Comparison of ENCODE assay signal across 8 mouse cellular contexts in the genomic region with DNA sequence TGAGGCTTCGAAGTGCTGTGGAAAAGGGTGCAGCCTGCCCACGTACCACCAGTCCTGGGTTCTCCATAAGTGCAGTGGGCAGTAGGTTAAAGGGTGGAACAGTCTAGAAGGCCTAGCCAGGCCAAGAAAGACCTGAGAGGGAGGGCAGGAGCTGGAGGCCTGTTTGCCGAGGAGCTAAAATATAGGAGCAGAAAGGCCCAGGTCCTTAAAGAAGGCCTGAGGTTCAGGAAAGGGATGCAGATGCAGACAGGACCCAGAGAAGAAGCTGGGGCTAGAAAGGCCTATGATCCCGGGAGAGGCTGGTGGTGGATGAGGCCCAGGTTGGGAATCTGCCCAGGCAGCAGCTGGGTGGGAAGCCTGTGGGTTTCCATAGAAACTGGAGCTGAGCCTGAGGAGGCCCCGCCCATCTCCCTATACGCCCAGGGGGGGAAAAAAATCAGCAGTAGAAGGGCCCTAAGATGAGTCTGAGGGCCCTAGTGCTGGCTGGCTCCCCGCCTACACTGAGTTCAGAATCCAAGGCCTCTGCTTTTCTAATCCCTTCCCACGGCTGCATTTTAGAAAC. TPM values are rescaled to one million over a fixed set of nuclear protein-coding genes. Genes with fewer than 3 reads are reported as not detected.
DNase-seq lines count a peak whose midpoint lies in the region; ATAC-seq and TF ChIP-seq lines count a peak whose summit lies in the region.

Btbd19 (minus strand) TSS at position 378 of the 562 bp plus-strand sequence.

- intact Hi-C loops in left cerebral cortex, postnatal 4 days (cut with DNase I) = no loop called here

- peaks cover 6% of the 10 kb centered on the region; the same call in 1 of the 2 replicates for H3K36me3 ChIP-seq in embryonic facial prominence, embryonic 12.5 days
- peaks cover 20% of the 10 kb centered on the region for H3K36me3 ChIP-seq in intestine, postnatal 0 days (ENCODE audit: control insufficient read depth, insufficient read depth)
- peaks cover 34% of the 10 kb centered on the region for H3K36me3 ChIP-seq in midbrain, embryonic 10.5 days

- H3K4me3 ChIP-seq in embryonic facial prominence, embryonic 12.5 days = no peak within 1 kb of the TSS
- no peak within 1 kb of the TSS for H3K4me3 ChIP-seq in intestine, postnatal 0 days (ENCODE audit: low read depth, low read length)
- peak within 1 kb of the TSS; percentile 25 for H3K4me3 ChIP-seq in midbrain, embryonic 10.5 days

- 34% methylated on average over 8 of the region's 8 CpGs for WGBS in embryonic facial prominence, embryonic 12.5 days
- WGBS in intestine, postnatal 0 days = 35% methylated on average over 8 of the region's 8 CpGs
- 32% methylated on average over 8 of the region's 8 CpGs for WGBS in midbrain, embryonic 10.5 days

- H3K27ac ChIP-seq in embryonic facial prominence, embryonic 12.5 days = peak within 1 kb of the TSS; percentile 82
- peak within 1 kb of the TSS; percentile 84 for H3K27ac ChIP-seq in intestine, postnatal 0 days (ENCODE audit: low read depth, low read length)
- H3K27ac ChIP-seq in midbrain, embryonic 10.5 days (replicated peaks) = peak within 1 kb of the TSS; percentile 91

- H3K4me2 ChIP-seq in embryonic facial prominence, embryonic 12.5 days (replicated peaks) = peak within 1 kb of the TSS; percentile 24; the same call in 1 of the 2 replicates
- H3K4me2 ChIP-seq in intestine, postnatal 0 days (replicated peaks; ENCODE audit: low read depth) = 0 out of 2 replicates have a peak within 1 kb of the TSS, but pooled peaks have one; percentile 4

- H3K27me3 ChIP-seq in embryonic facial prominence, embryonic 12.5 days = 0 out of 2 replicates have a peak, but pooled peaks cover under 1% of the 10 kb centered on the region
- H3K27me3 ChIP-seq in intestine, postnatal 0 days (replicated peaks; ENCODE audit: control insufficient read depth, insufficient read depth, low read length) = no peaks in the 10 kb centered on the region
- peaks cover 7% of the 10 kb centered on the region for H3K27me3 ChIP-seq in midbrain, embryonic 10.5 days (ENCODE audit: low read depth, poor library complexity, severe bottlenecking)

- no peak for ATAC-seq in embryonic facial prominence, embryonic 12.5 days (ENCODE audit: insufficient number of reproducible peaks, insufficient read depth, low FRiP score, low TSS enrichment)
- ATAC-seq in intestine, postnatal 0 days = no peak

- no peak for TF ChIP-seq CTCF in intestine, postnatal 0 days (IDR thresholded peaks at IDR 0.05; ENCODE audit: low read depth)

- H3K9me3 ChIP-seq in embryonic facial prominence, embryonic 12.5 days = no peaks in the 10 kb centered on the region
- no peaks in the 10 kb centered on the region for H3K9me3 ChIP-seq in intestine, postnatal 0 days (ENCODE audit: control insufficient read depth)
- H3K9me3 ChIP-seq in midbrain, embryonic 10.5 days (replicated peaks) = no peaks in the 10 kb centered on the region

- peak within 1 kb of the TSS; percentile 40 for H3K9ac ChIP-seq in embryonic facial prominence, embryonic 12.5 days
- H3K9ac ChIP-seq in intestine, postnatal 0 days (ENCODE audit: low read depth, low read length) = peak within 1 kb of the TSS; percentile 13; the same call in 1 of the 2 replicates

- H3K4me1 ChIP-seq in embryonic facial prominence, embryonic 12.5 days = peaks cover 22% of the 10 kb centered on the region
- H3K4me1 ChIP-seq in intestine, postnatal 0 days (replicated peaks; ENCODE audit: control insufficient read depth, insufficient read depth, low read length) = 0 out of 2 replicates have a peak, but pooled peaks cover 9% of the 10 kb centered on the region
- H3K4me1 ChIP-seq in midbrain, embryonic 10.5 days = peaks cover 69% of the 10 kb centered on the region

- peak; percentile 32 to 45 for DNase-seq in adrenal gland, adult 18-20 months (ENCODE audit: low spot score in 2 of 2)
- DNase-seq in adrenal gland, adult 8-10 months = no peak
- peak; percentile 86 to 89 for DNase-seq in heart, adult 18-20 months
- peak; percentile 92 for DNase-seq in left cerebral cortex, postnatal 4 days
- DNase-seq in midbrain, embryonic 10.5 days (ENCODE audit: low spot score) = peak; percentile 62
- peak; percentile 74 for DNase-seq in right cerebral cortex, postnatal 4 days

RNA-seq across cellular contexts. Expression of gene Btbd19, which starts in this region (rescaled TPM):
- total RNA-seq in adrenal gland, adult 18-20 months (2021) = 10 to 100 TPM in 1 of 2 experiments, 1 to 10 TPM in 1; 9.1 to 11.0 TPM
- total RNA-seq in adrenal gland, adult 8-10 months (2022) = 10 to 100 TPM in 1 of 4 experiments, 1 to 10 TPM in 3; 6.6 to 11.4 (median 9.1) TPM
- 4.4 and 4.9 TPM in 2 replicates for polyA plus RNA-seq in embryonic facial prominence, embryonic 12.5 days (2016; fragmentation: Nextera tagmentation; extraction: Ambion mirVana)
- total RNA-seq in heart, adult 18-20 months (2021) = 1 to 10 TPM; 3.4 to 3.5 TPM
- polyA plus RNA-seq in intestine, postnatal 0 days (2015; fragmentation: Nextera tagmentation; extraction: Ambion mirVana) = 2.9 and 3.5 TPM in 2 replicates
- total RNA-seq in left cerebral cortex, postnatal 4 days (2021) = 1 to 10 TPM; 8.0 to 8.4 TPM
- 4.4 and 5.4 TPM in 2 replicates for polyA plus RNA-seq in midbrain, embryonic 10.5 days (2016; fragmentation: Nextera tagmentation; extraction: Ambion mirVana)
